Mouse (Mus musculus) embryonic facial prominence, embryonic 11.5 days (tissue): ENCODE results near the gene Map3k9. TPM values are rescaled to one million over a fixed set of nuclear protein-coding genes. Genes with fewer than 3 reads are reported as not detected.

ENCODE experiments used
- ATAC-seq: fragments of 200-750 bp; cut with Nextera tagmentation; replicated peaks from 2 replicates; pipeline ENCODE4 v1.8.0; 2017; ENCODE audit warnings: low read depth; ENCODE audit not compliant: insufficient number of reproducible peaks, low FRiP score, low TSS enrichment
- DNase-seq: peaks from one replicate; pipeline ENCODE4 v3.0.0-alpha.2; 2015; ENCODE audit warnings: low spot score
- H3K27ac ChIP-seq: fragments of 300-500 bp; sonication (generic); replicated peaks from 2 replicates; pipeline ENCODE4 v1.5.1; 2014; ENCODE audit warnings: mild to moderate bottlenecking, low read depth, low read length, control low read depth
- H3K27me3 ChIP-seq: fragments of 300-500 bp; sonication (generic); 2 replicates; pipeline ENCODE4 v1.6.1; 2014; ENCODE audit warnings: mild to moderate bottlenecking, low read length, moderate library complexity, mixed read lengths; ENCODE audit not compliant: control insufficient read depth, insufficient read depth
- H3K36me3 ChIP-seq: fragments of 300-500 bp; sonication (generic); replicated peaks from 2 replicates; pipeline ENCODE4 v1.6.1; 2014; ENCODE audit warnings: low read depth, mild to moderate bottlenecking, low read length, moderate library complexity, mixed read lengths; ENCODE audit not compliant: control insufficient read depth, insufficient read depth
- H3K4me1 ChIP-seq: fragments of 300-500 bp; sonication (generic); 2 replicates; pipeline ENCODE4 v1.6.1; 2014; ENCODE audit warnings: low read length, mixed read lengths; ENCODE audit not compliant: control insufficient read depth, insufficient read depth
- H3K4me2 ChIP-seq: fragments of 300-500 bp; sonication (generic); 2 replicates; pipeline ENCODE4 v1.6.1; 2014; ENCODE audit warnings: low read depth, mild to moderate bottlenecking, control low read depth, low read length, moderate library complexity
- H3K4me3 ChIP-seq: fragments of 300-500 bp; sonication (generic); 2 replicates; pipeline ENCODE4 v1.5.1; 2014; ENCODE audit warnings: low read depth, low read length, control low read depth
- H3K9ac ChIP-seq: fragments of 300-500 bp; sonication (generic); replicated peaks from 2 replicates; pipeline ENCODE4 v1.6.1; 2014; ENCODE audit warnings: mild to moderate bottlenecking, control low read depth, low read length
- H3K9me3 ChIP-seq: fragments of 300-500 bp; sonication (generic); replicated peaks from 2 replicates; pipeline ENCODE4 v1.6.1; 2016; ENCODE audit warnings: mild to moderate bottlenecking, low read length, inconsistent platforms, mixed read lengths; ENCODE audit not compliant: control insufficient read depth
- WGBS: fragments of 180-500 bp; shearing (Covaris S2); extraction: QIAGEN DNeasy Blood & Tissue Kit; methylation state at CpG from one replicate; pipeline ENCODE4 v1.1.7; 2014; 5-methylcytosine and 5-hydroxymethylcytosine counted together
- polyA plus RNA-seq: library from polyadenylated mRNA; unstranded; fragments of >200 nt; fragmentation: Nextera tagmentation; extraction: Ambion mirVana; gene quantifications from 2 replicates; pipeline ENCODE4 v1.2.1, GENCODE M21; 2014

Gene Map3k9
- polyA plus RNA-seq, 1 experiment from 2014 or later, result 1.4 TPM

- Histone ChIP-seq H3K27ac (no peak overlapping the region), H3K4me2 (no peak overlapping the region), H3K36me3 (no peaks in the 10 kb centered on the region), H3K9me3 (no peaks in the 10 kb centered on the region), H3K9ac (no peak overlapping the region), H3K4me3 (no peak overlapping the region), H3K27me3 (no peaks in the 10 kb centered on the region), H3K4me1 (no peaks in the 10 kb centered on the region)
- DNase-seq, result no peak
- 94% methylated on average over 6 of the region's 6 CpGs for WGBS
- ATAC-seq, result no peak
Observed at GRCm38 (mm10) chr12:81724776-81725175, 56.2 kb downstream of the Map3k9 start.

GRCm38 (mm10) chr12:81723375-81723774 lies 57.6 kb downstream of the Map3k9 start:
- Histone ChIP-seq H3K4me2 (no peak overlapping the region), H3K36me3 (no peaks in the 10 kb centered on the region), H3K4me3 (no peak overlapping the region), H3K9me3 (no peaks in the 10 kb centered on the region), H3K27ac (no peak overlapping the region), H3K27me3 (no peaks in the 10 kb centered on the region), H3K4me1 (no peaks in the 10 kb centered on the region), H3K9ac (no peak overlapping the region)
- no peak for DNase-seq
- no peak for ATAC-seq
- 86% methylated on average over 7 of the region's 7 CpGs for WGBS

GRCm38 (mm10) chr12:81719715-81720114 lies 61.3 kb downstream of the Map3k9 start:
- Histone ChIP-seq H3K4me1 (no peaks in the 10 kb centered on the region), H3K9ac (no peak overlapping the region), H3K36me3 (no peaks in the 10 kb centered on the region), H3K9me3 (no peaks in the 10 kb centered on the region), H3K4me3 (no peak overlapping the region), H3K27me3 (no peaks in the 10 kb centered on the region), H3K4me2 (no peak overlapping the region), H3K27ac (no peak overlapping the region)
- DNase-seq (no peak), ATAC-seq (no peak)
- 91% methylated on average over 8 of the region's 8 CpGs for WGBS

GRCm38 (mm10) chr12:81719161-81719560 lies 61.8 kb downstream of the Map3k9 start:
- Histone ChIP-seq H3K4me2 (no peak overlapping the region), H3K36me3 (no peaks in the 10 kb centered on the region), H3K27me3 (no peaks in the 10 kb centered on the region), H3K27ac (no peak overlapping the region), H3K9ac (no peak overlapping the region), H3K9me3 (no peaks in the 10 kb centered on the region), H3K4me1 (no peaks in the 10 kb centered on the region), H3K4me3 (no peak overlapping the region)
- ATAC-seq (no peak), DNase-seq (no peak)
- WGBS, result 82% methylated on average over 5 of the region's 5 CpGs

- H3K4me2 ChIP-seq, result no peak overlapping the region
- DNase-seq (no peak), ATAC-seq (no peak)
- no peak overlapping the region for H3K9ac ChIP-seq
- no peak overlapping the region for H3K27ac ChIP-seq
- H3K9me3 ChIP-seq, result no peaks in the 10 kb centered on the region
- H3K36me3 ChIP-seq, result no peaks in the 10 kb centered on the region
- 90% methylated on average over 4 of the region's 4 CpGs for WGBS
- H3K27me3 ChIP-seq, result no peaks in the 10 kb centered on the region
- no peak overlapping the region for H3K4me3 ChIP-seq
- H3K4me1 ChIP-seq, result no peaks in the 10 kb centered on the region
Observed at GRCm38 (mm10) chr12:81712618-81713017, 68.4 kb downstream of the Map3k9 start.

- ATAC-seq (no peak), DNase-seq (peak; percentile 76)
- Histone ChIP-seq H3K36me3 (no peaks in the 10 kb centered on the region), H3K9me3 (no peaks in the 10 kb centered on the region), H3K27ac (no peak overlapping the region), H3K4me1 (no peaks in the 10 kb centered on the region; the same call in 1 of the 2 replicates), H3K27me3 (no peaks in the 10 kb centered on the region), H3K4me2 (no peak overlapping the region), H3K4me3 (no peak overlapping the region), H3K9ac (no peak overlapping the region)
- WGBS, result 5% methylated on average over 1 of the region's 1 CpGs
Observed at GRCm38 (mm10) chr12:81702903-81703302, 78.1 kb downstream of the Map3k9 start.

GRCm38 (mm10) chr12:81698011-81698410 lies 83.0 kb downstream of the Map3k9 start:
- Histone ChIP-seq H3K4me3 (no peak overlapping the region), H3K36me3 (no peaks in the 10 kb centered on the region), H3K27me3 (no peaks in the 10 kb centered on the region), H3K4me1 (no peaks in the 10 kb centered on the region; the same call in 1 of the 2 replicates), H3K9ac (no peak overlapping the region), H3K9me3 (no peaks in the 10 kb centered on the region), H3K27ac (no peak overlapping the region), H3K4me2 (no peak overlapping the region)
- ATAC-seq (no peak), DNase-seq (peak; percentile 16)
- 50% methylated on average over 4 of the region's 4 CpGs for WGBS

- Histone ChIP-seq H3K27me3 (no peaks in the 10 kb centered on the region), H3K36me3 (no peaks in the 10 kb centered on the region), H3K9ac (no peak overlapping the region), H3K4me3 (no peak overlapping the region), H3K9me3 (no peaks in the 10 kb centered on the region), H3K4me2 (no peak overlapping the region), H3K4me1 (no peaks in the 10 kb centered on the region), H3K27ac (no peak overlapping the region)
- no peak for ATAC-seq
- no peak for DNase-seq
- WGBS, result 33% methylated on average over 8 of the region's 8 CpGs
Observed at GRCm38 (mm10) chr12:81691177-81691730, 89.7 kb downstream of the Map3k9 start.
